Mouse (Mus musculus) heart, embryonic 12.5 days (tissue): ENCODE measurements at regions not wholly inside any gene's neighbourhood (a gene's known extent, or its start where the extent isn't known, plus 50 kb on each side); places are given as distances from the start of the nearest gene placed in this dataset.

ENCODE experiments used
- ATAC-seq: fragments of 200-750 bp; cut with Nextera tagmentation; 2 replicates; pipeline ENCODE4 v1.8.0; 2017; ENCODE audit warnings: moderate TSS enrichment, moderate library complexity; ENCODE audit not compliant: insufficient number of reproducible peaks, low FRiP score
- H3K27ac ChIP-seq: fragments of 300-500 bp; sonication (generic); 2 replicates; pipeline ENCODE4 v1.5.1; 2016; ENCODE audit warnings: mild to moderate bottlenecking, moderate library complexity; ENCODE audit not compliant: poor library complexity, severe bottlenecking
- H3K27me3 ChIP-seq: fragments of 300-500 bp; sonication (generic); replicated peaks from 2 replicates; pipeline ENCODE4 v1.6.1; 2016; ENCODE audit warnings: mild to moderate bottlenecking, moderate library complexity
- H3K36me3 ChIP-seq: fragments of 300-500 bp; sonication (generic); 2 replicates; pipeline ENCODE4 v1.6.1; 2016; ENCODE audit warnings: mild to moderate bottlenecking, moderate library complexity
- H3K4me1 ChIP-seq: fragments of 300-500 bp; sonication (generic); replicated peaks from 2 replicates; pipeline ENCODE4 v1.6.1; 2016; ENCODE audit warnings: mild to moderate bottlenecking
- H3K4me2 ChIP-seq: fragments of 300-500 bp; sonication (generic); 2 replicates; pipeline ENCODE4 v1.6.1; 2016; ENCODE audit warnings: mild to moderate bottlenecking, moderate library complexity
- H3K4me3 ChIP-seq: fragments of 300-500 bp; sonication (generic); 2 replicates; pipeline ENCODE4 v1.5.1; 2016; ENCODE audit warnings: mild to moderate bottlenecking
- H3K9ac ChIP-seq: fragments of 300-500 bp; sonication (generic); 2 replicates; pipeline ENCODE4 v1.6.1; 2016; ENCODE audit warnings: mild to moderate bottlenecking, moderate library complexity
- H3K9me3 ChIP-seq: fragments of 300-500 bp; sonication (generic); replicated peaks from 2 replicates; pipeline ENCODE4 v1.6.1; 2016; ENCODE audit warnings: mild to moderate bottlenecking, moderate library complexity
- WGBS: fragments of 180-500 bp; shearing (Covaris S2); methylation state at CpG from one replicate; pipeline ENCODE4 v1.1.7; 2016; 5-methylcytosine and 5-hydroxymethylcytosine counted together

DNA sequence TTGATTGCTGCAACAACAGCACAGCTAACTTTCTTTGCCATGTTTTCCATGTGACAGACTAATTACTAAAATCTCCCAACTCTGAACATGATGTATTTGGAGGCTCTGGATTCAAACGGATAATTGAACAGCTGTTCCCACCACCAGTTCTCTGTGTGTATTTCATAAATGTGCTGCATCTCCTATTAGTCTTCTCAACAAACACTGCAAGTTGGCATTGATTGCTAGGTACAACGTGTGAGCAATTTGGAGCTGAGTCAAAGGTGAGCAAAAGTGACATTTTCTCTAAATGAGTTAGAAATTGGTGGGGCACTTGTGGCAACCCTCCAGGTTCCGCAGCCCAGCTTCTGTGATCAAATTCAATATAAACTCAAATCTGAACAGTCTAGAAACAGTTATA is 259.0 kb upstream of the Kcnip4 start:
- H3K36me3 ChIP-seq, result no peaks in the 10 kb centered on the region
- WGBS, result 67% methylated on average over 3 of the region's 3 CpGs
- no peaks in the 10 kb centered on the region for H3K4me1 ChIP-seq
- no peak overlapping the region for H3K4me2 ChIP-seq
- no peak overlapping the region for H3K4me3 ChIP-seq
- no peaks in the 10 kb centered on the region for H3K27me3 ChIP-seq
- no peak overlapping the region for H3K27ac ChIP-seq
- ATAC-seq, result no peak
- H3K9ac ChIP-seq, result no peak overlapping the region
- no peaks in the 10 kb centered on the region for H3K9me3 ChIP-seq

DNA sequence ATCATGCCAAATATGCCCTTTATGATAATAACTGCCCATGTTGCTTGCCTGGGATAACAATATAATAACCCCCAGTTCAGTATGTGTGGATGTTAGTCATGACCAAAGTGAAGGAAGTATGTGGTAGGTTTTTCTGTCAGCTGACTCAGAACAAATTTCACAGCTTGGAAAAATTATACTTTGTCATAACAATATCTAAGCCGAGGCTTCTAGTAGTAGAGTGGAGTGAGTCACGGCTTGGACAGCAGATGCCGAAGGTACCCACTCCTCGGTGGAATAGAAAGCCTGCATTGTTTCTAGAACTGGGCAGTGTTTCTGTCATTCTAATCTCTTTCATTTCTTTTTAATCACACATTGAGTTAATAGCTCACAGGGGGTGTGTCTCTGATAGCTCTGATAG is 236.3 kb upstream of the Kcnip4 start:
- Histone ChIP-seq H3K4me3 (no peak overlapping the region), H3K9ac (no peak overlapping the region), H3K4me2 (no peak overlapping the region), H3K27me3 (no peaks in the 10 kb centered on the region), H3K9me3 (no peaks in the 10 kb centered on the region), H3K4me1 (no peaks in the 10 kb centered on the region), H3K27ac (no peak overlapping the region), H3K36me3 (no peaks in the 10 kb centered on the region)
- no peak for ATAC-seq
- WGBS, result 61% methylated on average over 4 of the region's 4 CpGs

DNA sequence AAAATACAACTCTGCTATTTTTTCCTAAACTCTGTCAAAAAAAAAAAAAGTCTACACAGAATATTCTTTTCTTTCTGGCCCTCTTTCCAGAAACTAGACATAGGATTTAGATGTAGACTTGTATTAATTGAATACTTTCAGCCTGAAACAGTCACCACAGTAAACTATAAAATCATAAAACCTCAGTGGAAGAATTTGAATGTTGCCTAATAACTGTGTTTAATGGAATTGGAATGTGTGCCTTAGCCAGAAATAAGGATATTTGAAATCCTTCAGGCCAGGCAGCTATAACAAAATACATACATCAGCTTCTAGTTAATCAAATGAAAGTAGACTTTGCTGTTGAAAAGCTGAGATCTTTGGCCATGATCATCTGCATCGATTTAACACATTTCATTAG is 230.8 kb upstream of the Kcnip4 start:
- ATAC-seq, result no peak
- no peaks in the 10 kb centered on the region for H3K4me1 ChIP-seq
- 48% methylated on average over 1 of the region's 1 CpGs for WGBS

DNA sequence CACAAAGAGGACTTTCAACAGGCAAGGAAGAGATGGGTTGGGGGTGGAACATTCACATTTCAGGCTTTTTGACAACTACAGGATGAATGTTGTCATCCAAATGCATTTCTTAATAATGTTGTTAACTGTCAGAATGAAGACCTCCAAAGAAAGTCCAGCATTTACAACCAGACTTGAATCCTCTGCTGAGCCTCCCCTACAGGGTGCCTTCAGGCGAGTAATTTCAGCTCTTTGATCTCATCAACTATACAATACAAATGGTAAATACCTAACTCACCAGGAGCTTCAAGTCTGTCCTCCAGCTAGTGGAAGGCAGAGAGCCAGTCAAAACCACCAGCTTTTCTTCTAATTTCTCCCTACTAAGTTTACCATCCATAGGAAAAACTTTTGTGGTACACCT is 187.9 kb upstream of the Kcnip4 start:
- Histone ChIP-seq H3K9ac (no peak overlapping the region), H3K4me1 (no peaks in the 10 kb centered on the region), H3K36me3 (no peaks in the 10 kb centered on the region), H3K4me2 (no peak overlapping the region), H3K4me3 (no peak overlapping the region), H3K27me3 (no peaks in the 10 kb centered on the region), H3K27ac (no peak overlapping the region), H3K9me3 (no peaks in the 10 kb centered on the region)
- no peak for ATAC-seq
- 41% methylated on average over 1 of the region's 1 CpGs for WGBS

More for the DNA sequence above, 230.8 kb upstream of the Kcnip4 start:
- H3K9ac ChIP-seq, result no peak overlapping the region
- H3K4me3 ChIP-seq, result no peak overlapping the region
- H3K27ac ChIP-seq, result no peak overlapping the region
- H3K4me2 ChIP-seq, result no peak overlapping the region
- no peaks in the 10 kb centered on the region for H3K9me3 ChIP-seq
- H3K27me3 ChIP-seq, result no peaks in the 10 kb centered on the region
- H3K36me3 ChIP-seq, result no peaks in the 10 kb centered on the region

DNA sequence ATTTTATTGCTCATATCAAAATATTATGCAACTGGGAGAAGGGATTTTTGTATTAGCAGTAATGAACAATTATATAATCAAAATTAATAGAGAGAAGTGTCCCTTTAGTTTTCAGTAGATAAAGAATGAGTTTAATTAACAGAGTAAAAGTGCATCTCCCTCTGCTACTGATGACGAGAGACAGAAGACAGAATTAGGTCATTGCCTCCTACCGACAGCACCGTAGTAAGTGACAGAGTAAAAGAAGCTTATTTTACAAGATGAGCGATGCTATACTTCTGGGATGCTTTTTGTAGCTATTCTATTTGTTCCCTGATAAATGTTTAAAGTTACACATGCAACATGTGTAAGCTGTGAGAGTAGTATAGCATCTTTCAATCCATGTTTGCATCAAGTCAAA is 157.4 kb upstream of the Kcnip4 start:
- WGBS, result 75% methylated on average over 4 of the region's 4 CpGs

DNA sequence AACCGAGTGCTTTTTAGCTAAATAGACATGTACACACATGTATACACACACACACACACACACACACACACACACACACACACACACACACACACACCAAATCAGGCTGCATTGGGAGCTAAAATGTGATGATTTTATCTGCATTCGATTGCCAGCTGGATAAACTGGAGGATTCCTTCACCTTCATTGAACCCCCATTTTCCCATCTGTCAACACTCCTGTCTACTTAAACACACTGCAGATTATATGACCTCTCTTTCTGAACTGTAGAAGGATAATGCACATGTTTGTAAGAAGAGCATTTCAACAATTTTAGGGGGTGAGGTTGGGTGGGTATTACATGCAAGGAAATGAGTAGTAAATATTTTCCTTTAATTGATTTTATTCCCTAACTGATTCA is 156.8 kb upstream of the Kcnip4 start:
- Histone ChIP-seq H3K4me3 (no peak overlapping the region), H3K36me3 (no peaks in the 10 kb centered on the region), H3K9ac (no peak overlapping the region), H3K27ac (no peak overlapping the region), H3K27me3 (no peaks in the 10 kb centered on the region), H3K4me2 (no peak overlapping the region), H3K9me3 (no peaks in the 10 kb centered on the region), H3K4me1 (no peaks in the 10 kb centered on the region)
- WGBS, result 71% methylated on average over 2 of the region's 2 CpGs
- no peak for ATAC-seq

More for the DNA sequence above, 157.4 kb upstream of the Kcnip4 start:
- no peak overlapping the region for H3K4me3 ChIP-seq
- H3K4me1 ChIP-seq, result no peaks in the 10 kb centered on the region
- no peak overlapping the region for H3K9ac ChIP-seq
- H3K4me2 ChIP-seq, result no peak overlapping the region
- no peaks in the 10 kb centered on the region for H3K36me3 ChIP-seq
- no peak for ATAC-seq
- H3K27ac ChIP-seq, result no peak overlapping the region
- H3K9me3 ChIP-seq, result 0 out of 2 replicates have a peak, but pooled peaks cover 3% of the 10 kb centered on the region
- no peaks in the 10 kb centered on the region for H3K27me3 ChIP-seq

DNA sequence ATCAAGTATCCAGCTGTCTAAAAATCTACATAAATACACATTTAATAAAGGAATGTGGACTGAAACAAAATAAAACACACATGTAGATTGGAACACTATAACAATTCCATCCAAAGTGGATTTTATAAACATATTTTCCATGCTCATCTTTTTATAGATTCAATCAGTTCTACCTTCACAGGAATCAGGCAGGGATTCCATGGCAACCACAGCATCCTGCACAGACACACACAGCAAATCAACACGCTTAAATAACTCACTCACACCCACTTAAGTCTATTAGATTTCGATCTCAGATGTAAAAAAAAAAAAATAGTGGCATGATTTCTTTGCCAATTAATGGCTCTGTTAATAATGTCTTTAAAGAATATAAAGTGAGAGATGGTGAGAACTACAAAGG is 151.2 kb upstream of the Kcnip4 start:
- WGBS, result 55% methylated on average over 2 of the region's 2 CpGs
- H3K27ac ChIP-seq, result no peak overlapping the region
- H3K9me3 ChIP-seq, result no peaks in the 10 kb centered on the region
- no peak overlapping the region for H3K9ac ChIP-seq
- H3K27me3 ChIP-seq, result no peaks in the 10 kb centered on the region
- H3K4me1 ChIP-seq, result no peaks in the 10 kb centered on the region
- H3K4me2 ChIP-seq, result no peak overlapping the region
- H3K36me3 ChIP-seq, result no peaks in the 10 kb centered on the region
- ATAC-seq, result no peak
- no peak overlapping the region for H3K4me3 ChIP-seq

DNA sequence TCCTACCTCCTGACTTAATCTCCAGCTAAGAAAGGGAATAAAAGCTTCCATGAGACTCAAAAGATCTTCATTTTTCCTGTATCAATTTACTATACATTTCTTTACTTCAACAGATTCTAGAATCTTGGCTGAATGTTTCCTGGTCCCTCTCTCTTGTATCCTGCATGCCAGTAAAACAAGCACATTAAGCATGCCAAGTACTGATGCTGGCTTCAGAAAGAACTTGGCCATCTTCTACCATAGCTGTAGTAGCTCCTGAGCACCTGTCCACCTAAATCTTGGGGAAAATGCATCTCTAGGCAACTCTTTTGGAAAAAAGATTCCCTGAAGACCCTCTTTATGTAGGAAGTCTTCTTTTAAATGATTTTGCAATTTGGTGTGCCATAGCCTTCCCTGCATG is 140.5 kb upstream of the Kcnip4 start:
- Histone ChIP-seq H3K27me3 (no peaks in the 10 kb centered on the region), H3K4me1 (no peaks in the 10 kb centered on the region), H3K9me3 (no peaks in the 10 kb centered on the region), H3K4me3 (no peak overlapping the region), H3K36me3 (no peaks in the 10 kb centered on the region), H3K27ac (no peak overlapping the region), H3K9ac (no peak overlapping the region), H3K4me2 (no peak overlapping the region)
- no peak for ATAC-seq

DNA sequence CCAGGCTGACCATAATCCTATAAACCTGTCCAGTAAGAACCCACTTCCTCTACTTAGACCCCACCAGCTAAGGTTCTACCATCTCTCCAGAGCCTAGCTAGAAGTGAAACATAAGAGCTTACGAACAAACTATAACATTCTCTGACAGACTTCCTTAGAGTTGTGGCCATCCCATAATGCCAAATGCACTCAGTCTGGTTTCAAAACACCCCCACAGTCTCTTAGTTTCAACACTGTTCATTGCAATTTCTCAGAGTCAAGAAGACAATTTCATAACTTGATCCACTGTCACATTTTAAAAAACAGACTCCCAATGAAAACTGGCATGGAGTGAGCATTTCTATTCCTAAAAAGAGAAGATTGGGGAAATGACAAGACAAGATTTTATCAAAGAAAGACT is 139.2 kb upstream of the Kcnip4 start:
- no peak overlapping the region for H3K4me2 ChIP-seq
- H3K36me3 ChIP-seq, result no peaks in the 10 kb centered on the region
- no peak overlapping the region for H3K4me3 ChIP-seq
- H3K9ac ChIP-seq, result no peak overlapping the region
- no peaks in the 10 kb centered on the region for H3K27me3 ChIP-seq
- H3K9me3 ChIP-seq, result no peaks in the 10 kb centered on the region
- no peak overlapping the region for H3K27ac ChIP-seq
- ATAC-seq, result no peak
- 91% methylated on average over 1 of the region's 1 CpGs for WGBS
- H3K4me1 ChIP-seq, result no peaks in the 10 kb centered on the region

DNA sequence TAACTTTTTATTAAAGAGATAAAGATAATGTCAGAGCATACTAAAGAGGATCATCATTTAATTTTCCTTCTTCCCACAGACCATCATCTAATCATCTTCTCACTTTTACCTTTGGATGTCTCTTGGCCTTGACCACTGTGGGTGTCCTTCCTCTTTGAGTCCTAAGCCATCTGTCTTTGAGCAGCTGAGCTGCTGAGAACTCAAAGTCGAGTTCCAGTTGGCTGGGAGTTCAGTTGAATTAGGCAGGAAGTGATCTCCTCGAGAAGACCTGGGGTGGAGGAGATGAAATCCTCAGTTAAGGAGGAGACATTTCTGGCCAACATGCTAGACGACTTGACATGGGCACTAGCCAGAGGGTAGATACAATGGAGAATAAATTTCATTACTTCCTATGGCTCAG is 137.4 kb upstream of the Kcnip4 start:
- Histone ChIP-seq H3K4me2 (no peak overlapping the region), H3K9me3 (no peaks in the 10 kb centered on the region), H3K27me3 (no peaks in the 10 kb centered on the region), H3K27ac (no peak overlapping the region), H3K36me3 (no peaks in the 10 kb centered on the region), H3K9ac (no peak overlapping the region), H3K4me3 (no peak overlapping the region), H3K4me1 (no peaks in the 10 kb centered on the region)
- 51% methylated on average over 3 of the region's 3 CpGs for WGBS
- ATAC-seq, result no peak

DNA sequence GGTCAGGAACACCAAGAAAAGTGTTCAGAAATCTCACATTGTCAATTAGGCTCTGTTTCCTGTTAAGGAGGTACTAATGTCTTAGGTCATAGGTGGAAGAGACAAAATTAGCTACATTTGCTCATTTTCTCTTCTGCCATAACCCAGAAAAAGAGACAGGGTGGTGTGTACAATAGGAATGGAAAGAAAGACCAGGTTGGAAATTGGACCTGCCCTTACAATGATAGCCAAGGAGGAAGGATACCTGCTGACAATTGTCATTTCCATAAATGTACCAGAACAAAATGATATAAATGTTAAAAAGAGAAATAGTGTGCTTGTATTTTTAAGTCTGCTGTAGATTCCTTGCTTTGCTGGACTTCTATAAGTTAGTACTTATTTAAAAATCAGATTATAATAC is 135.9 kb upstream of the Kcnip4 start:
- no peak overlapping the region for H3K27ac ChIP-seq
- H3K4me3 ChIP-seq, result no peak overlapping the region
- no peak for ATAC-seq
- H3K27me3 ChIP-seq, result no peaks in the 10 kb centered on the region
- no peak overlapping the region for H3K9ac ChIP-seq
- no peaks in the 10 kb centered on the region for H3K4me1 ChIP-seq
- H3K9me3 ChIP-seq, result no peaks in the 10 kb centered on the region
- no peak overlapping the region for H3K4me2 ChIP-seq
- no peaks in the 10 kb centered on the region for H3K36me3 ChIP-seq

DNA sequence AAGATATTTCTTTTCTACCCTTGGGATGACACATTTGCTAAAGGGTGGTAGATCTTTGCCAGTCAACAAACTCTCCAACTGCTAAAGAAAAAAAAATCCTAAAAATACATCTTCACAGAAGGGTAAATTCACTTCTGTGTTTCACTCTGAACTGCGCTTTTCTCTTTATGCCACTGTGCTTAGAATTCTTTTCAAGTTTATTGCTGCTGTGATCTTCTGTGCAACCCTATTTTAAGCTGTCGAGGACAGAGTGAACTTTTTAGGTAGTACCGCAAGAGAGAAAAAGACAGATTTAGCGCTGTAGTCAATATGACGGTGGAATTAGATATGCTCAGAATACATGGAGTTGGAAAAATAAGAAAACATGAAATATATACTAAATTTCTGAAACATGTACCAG is 126.2 kb upstream of the Kcnip4 start:
- H3K9ac ChIP-seq, result no peak overlapping the region
- no peaks in the 10 kb centered on the region for H3K4me1 ChIP-seq
- H3K36me3 ChIP-seq, result no peaks in the 10 kb centered on the region
- no peak overlapping the region for H3K27ac ChIP-seq
- WGBS, result 88% methylated on average over 5 of the region's 5 CpGs
- H3K9me3 ChIP-seq, result no peaks in the 10 kb centered on the region
- H3K27me3 ChIP-seq, result no peaks in the 10 kb centered on the region
- no peak for ATAC-seq
- H3K4me3 ChIP-seq, result no peak overlapping the region
- no peak overlapping the region for H3K4me2 ChIP-seq
